8 mouse cellular contexts compared by ENCODE assay signal in genomic region chr6:90463228-90463862, GRCm38 (mm10). TPM values are rescaled to one million over a fixed set of nuclear protein-coding genes. Genes with fewer than 3 reads are reported as not detected.
DNase-seq lines count a peak whose midpoint lies in the region; ATAC-seq and TF ChIP-seq lines count a peak whose summit lies in the region.

No protein-coding gene starts in this region.

- H3K27me3 ChIP-seq in hindbrain, postnatal 0 days (ENCODE audit: insufficient read depth, low read length), result no peaks in the 10 kb centered on the region; the same call in 1 of the 2 replicates

- H3K4me1 ChIP-seq in hindbrain, postnatal 0 days (ENCODE audit: insufficient read depth, low read length), result peaks cover 8% of the 10 kb centered on the region

- DNase-seq in adrenal gland, postnatal 25 days, result peak; percentile 86
- DNase-seq in embryo, embryonic 10.5 days (ENCODE audit: low spot score), result peak; percentile 84
- DNase-seq in gastrocnemius, postnatal 14 days, result peak; percentile 95
- peak; percentile 85 for DNase-seq in hindbrain, postnatal 0 days (ENCODE audit: low spot score)
- DNase-seq in left cerebral cortex, adult 18-20 months (ENCODE audit: low spot score in 2 of 2), result peak; percentile 76 to 83
- DNase-seq in lung, postnatal 14 days, result peak; percentile 92
- peak; percentile 70 to 84 for DNase-seq in right cerebral cortex, adult 2 months (ENCODE audit: low spot score in 2 of 2)
- DNase-seq in c-Kit-positive CD71-positive TER-119-positive erythroid progenitor cells, embryonic 14.5 days (ENCODE audit: low spot score), result no peak

- intact Hi-C loops in gastrocnemius, postnatal 14 days (cut with DNase I; ENCODE audit: low total_unique reads), result no loop called here

- no peak for TF ChIP-seq CTCF in hindbrain, postnatal 0 days (IDR thresholded peaks at IDR 0.05; ENCODE audit: low read depth)

- no peaks in the 10 kb centered on the region for H3K9me3 ChIP-seq in hindbrain, postnatal 0 days (ENCODE audit: low read length)

- peak overlapping the region; percentile 89 for H3K27ac ChIP-seq in hindbrain, postnatal 0 days

- peak overlapping the region; percentile 99 for H3K4me2 ChIP-seq in hindbrain, postnatal 0 days (ENCODE audit: low read depth, low read length)

- ATAC-seq in hindbrain, postnatal 0 days, result peak; percentile 88

- peak overlapping the region; percentile 76 for H3K9ac ChIP-seq in hindbrain, postnatal 0 days (replicated peaks; ENCODE audit: low read length)

- H3K4me3 ChIP-seq in hindbrain, postnatal 0 days (ENCODE audit: low read length), result peak overlapping the region; percentile 78

- H3K36me3 ChIP-seq in hindbrain, postnatal 0 days (ENCODE audit: insufficient read depth, low read length), result peaks cover 9% of the 10 kb centered on the region; the same call in 1 of the 2 replicates

- 2% methylated on average over 31 of the region's 31 CpGs for WGBS in hindbrain, postnatal 0 days

RNA-seq across cellular contexts. Expression of gene Klf15, which starts 1.0 kb away (rescaled TPM):
- 38.4 and 44.5 TPM in 2 replicates for total RNA-seq in adrenal gland, postnatal 25 days (2021)
- 10 to 100 TPM; 15.2 to 39.8 TPM for total RNA-seq in gastrocnemius, postnatal 14 days (2021)
- total RNA-seq in hindbrain, postnatal 0 days (2014; rRNA removed), result 43.2 and 56.4 TPM in 2 replicates
- 26.6 and 29.6 TPM in 2 replicates for polyA plus RNA-seq in hindbrain, postnatal 0 days (2015; fragmentation: Nextera tagmentation; extraction: Ambion mirVana)
- total RNA-seq in left cerebral cortex, adult 18-20 months (2021), result 10 to 100 TPM; 23.9 to 24.8 TPM

RNA-seq across cellular contexts. Expression of gene Aldh1l1, which starts 22.9 kb away (rescaled TPM):
- 179 and 220 TPM in 2 replicates for total RNA-seq in adrenal gland, postnatal 25 days (2021)
- 1 to 10 TPM; 3.0 to 6.8 TPM for total RNA-seq in gastrocnemius, postnatal 14 days (2021)
- 168 and 214 TPM in 2 replicates for total RNA-seq in hindbrain, postnatal 0 days (2014; rRNA removed)
- polyA plus RNA-seq in hindbrain, postnatal 0 days (2015; fragmentation: Nextera tagmentation; extraction: Ambion mirVana), result 131 and 145 TPM in 2 replicates
- total RNA-seq in left cerebral cortex, adult 18-20 months (2021), result 10 to 100 TPM; 46.6 to 54.5 TPM

RNA-seq across cellular contexts. Expression of gene Cfap100, which starts 34.7 kb away (rescaled TPM):
- 1.1 TPM in 1 of 2 replicates, not detected in the other for total RNA-seq in adrenal gland, postnatal 25 days (2021)
- total RNA-seq in gastrocnemius, postnatal 14 days (2021), result under 1 TPM; 0.29 to 0.84 TPM
- total RNA-seq in hindbrain, postnatal 0 days (2014; rRNA removed), result 4.2 and 29.4 TPM in 2 replicates
- polyA plus RNA-seq in hindbrain, postnatal 0 days (2015; fragmentation: Nextera tagmentation; extraction: Ambion mirVana), result 8.2 and 9.9 TPM in 2 replicates
- total RNA-seq in left cerebral cortex, adult 18-20 months (2021), result 1 to 10 TPM; 4.9 to 5.3 TPM

Comparison
In these comparisons a context has a peak if more than half of its experiments do, and no peak if none do; other contexts are left out.
1. RNA of gene Aldh1l1, which starts 22.9 kb away (total RNA-seq): 179 to 220 TPM in adrenal gland, postnatal 25 days, 168 to 214 TPM in hindbrain, postnatal 0 days and 46.6 to 54.5 TPM in left cerebral cortex, adult 18-20 months; 3.0 to 6.8 TPM in gastrocnemius, postnatal 14 days; every median in the first group is over 4 times any median in the second.